Mouse (Mus musculus) intestine, embryonic 16.5 days (tissue): ENCODE measurements around the gene Aldh1l1. TPM values are rescaled to one million over a fixed set of nuclear protein-coding genes. Genes with fewer than 3 reads are reported as not detected.
A peak's percentile ranks its signal among the peaks of the same experiment; 100 is the strongest.

Experiments
- ATAC-seq: fragments of 200-750 bp; cut with Nextera tagmentation; 2 replicates; pipeline ENCODE4 v1.8.0; 2017; ENCODE audit warnings: moderate TSS enrichment, moderate library complexity
- H3K27ac ChIP-seq: fragments of 300-500 bp; sonication (generic); 2 replicates; pipeline ENCODE4 v1.5.1; 2014; ENCODE audit warnings: mild to moderate bottlenecking, low read length
- H3K27me3 ChIP-seq: fragments of 300-500 bp; sonication (generic); replicated peaks from 2 replicates; pipeline ENCODE4 v1.6.1; 2014; ENCODE audit warnings: low read length, control low read depth, mixed read lengths; ENCODE audit not compliant: control insufficient read depth, insufficient read depth
- H3K36me3 ChIP-seq: fragments of 300-500 bp; sonication (generic); 2 replicates; pipeline ENCODE4 v1.6.1; 2014; ENCODE audit warnings: low read length, control low read depth; ENCODE audit not compliant: control insufficient read depth, insufficient read depth
- H3K4me1 ChIP-seq: fragments of 300-500 bp; sonication (generic); 2 replicates; pipeline ENCODE4 v1.6.1; 2014; ENCODE audit warnings: low read length, control low read depth, mixed read lengths; ENCODE audit not compliant: control insufficient read depth, insufficient read depth
- H3K4me2 ChIP-seq: fragments of 300-500 bp; sonication (generic); 2 replicates; pipeline ENCODE4 v1.6.1; 2014; ENCODE audit warnings: low read depth, low read length, control low read depth
- H3K4me3 ChIP-seq: fragments of 300-500 bp; sonication (generic); 2 replicates; pipeline ENCODE4 v1.5.1; 2014; ENCODE audit warnings: mild to moderate bottlenecking, low read length
- H3K9ac ChIP-seq: fragments of 300-500 bp; sonication (generic); 2 replicates; pipeline ENCODE4 v1.6.1; 2014; ENCODE audit warnings: low read depth, low read length
- H3K9me3 ChIP-seq: fragments of 300-500 bp; sonication (generic); 2 replicates; pipeline ENCODE4 v1.6.1; 2016; ENCODE audit warnings: low read length, control low read depth; ENCODE audit not compliant: control insufficient read depth
- WGBS: fragments of 180-500 bp; shearing (Covaris S2); extraction: QIAGEN DNeasy Blood & Tissue Kit; methylation state at CpG from one replicate; pipeline ENCODE4 v1.1.7; 2014; 5-methylcytosine and 5-hydroxymethylcytosine counted together
- polyA plus RNA-seq: library from polyadenylated mRNA; unstranded; fragments of >200 nt; fragmentation: Nextera tagmentation; extraction: Ambion mirVana; gene quantifications from 2 replicates; pipeline ENCODE4 v1.2.1, GENCODE M21; 2015

Gene Aldh1l1
- polyA plus RNA-seq, 1 experiment from 2014 or later: 27.4 TPM

GRCm38 (mm10) chr6:90547041-90547440 is 60.8 kb downstream of the Aldh1l1 start:
- H3K27me3 ChIP-seq: 0 out of 2 replicates have a peak, but pooled peaks cover 3% of the 10 kb centered on the region
- H3K36me3 ChIP-seq: no peaks in the 10 kb centered on the region
- H3K9ac ChIP-seq: no peak overlapping the region
- WGBS: 84% methylated on average over 3 of the region's 3 CpGs
- no peak overlapping the region for H3K4me2 ChIP-seq
- H3K27ac ChIP-seq: no peak overlapping the region
- H3K9me3 ChIP-seq: no peaks in the 10 kb centered on the region
- no peak overlapping the region for H3K4me3 ChIP-seq
- peaks cover 7% of the 10 kb centered on the region; the same call in 1 of the 2 replicates for H3K4me1 ChIP-seq
- ATAC-seq: no peak

- WGBS: 12% methylated on average over 25 of the region's 25 CpGs
- Histone ChIP-seq H3K9me3 (no peaks in the 10 kb centered on the region), H3K9ac (peak overlapping the region; percentile 56), H3K27me3 (no peaks in the 10 kb centered on the region), H3K4me3 (peak overlapping the region; percentile 52), H3K4me1 (peaks cover 7% of the 10 kb centered on the region; the same call in 1 of the 2 replicates), H3K4me2 (peak overlapping the region; percentile 67), H3K36me3 (no peaks in the 10 kb centered on the region), H3K27ac (peak overlapping the region; percentile 63)
- ATAC-seq: peak; percentile 97
Measured at GRCm38 (mm10) chr6:90550161-90550912, 64.1 kb downstream of the Aldh1l1 start.

- H3K27ac ChIP-seq: peak overlapping the region; percentile 63; the same call in 1 of the 2 replicates
- H3K4me3 ChIP-seq: peak overlapping the region; percentile 52
Measured at GRCm38 (mm10) chr6:90551251-90551650, 65.0 kb downstream of the Aldh1l1 start.

GRCm38 (mm10) chr6:90553197-90553596 is 67.0 kb downstream of the Aldh1l1 start:
- Histone ChIP-seq H3K9ac (no peak overlapping the region), H3K27me3 (no peaks in the 10 kb centered on the region), H3K4me3 (no peak overlapping the region), H3K4me2 (no peak overlapping the region), H3K9me3 (no peaks in the 10 kb centered on the region), H3K27ac (no peak overlapping the region), H3K36me3 (no peaks in the 10 kb centered on the region), H3K4me1 (peaks cover 2% of the 10 kb centered on the region; the same call in 1 of the 2 replicates)
- ATAC-seq: no peak

More at GRCm38 (mm10) chr6:90551251-90551650, 65.0 kb downstream of the Aldh1l1 start:
- no peaks in the 10 kb centered on the region for H3K27me3 ChIP-seq
- H3K4me1 ChIP-seq: peaks cover 6% of the 10 kb centered on the region; the same call in 1 of the 2 replicates
- H3K36me3 ChIP-seq: no peaks in the 10 kb centered on the region
- H3K9ac ChIP-seq: peak overlapping the region; percentile 50
- peak overlapping the region; percentile 67 for H3K4me2 ChIP-seq
- peak; percentile 9; the same call in 1 of the 2 replicates for ATAC-seq
- H3K9me3 ChIP-seq: no peaks in the 10 kb centered on the region

GRCm38 (mm10) chr6:90553682-90554081 is 67.5 kb downstream of the Aldh1l1 start:
- Histone ChIP-seq H3K4me3 (no peak overlapping the region), H3K27me3 (no peaks in the 10 kb centered on the region), H3K27ac (no peak overlapping the region), H3K4me2 (no peak overlapping the region), H3K9me3 (no peaks in the 10 kb centered on the region), H3K36me3 (no peaks in the 10 kb centered on the region), H3K4me1 (peaks cover 2% of the 10 kb centered on the region; the same call in 1 of the 2 replicates), H3K9ac (no peak overlapping the region)
- 92% methylated on average over 5 of the region's 5 CpGs for WGBS
- ATAC-seq: no peak

GRCm38 (mm10) chr6:90556534-90557058 is 70.4 kb downstream of the Aldh1l1 start:
- 44% methylated on average over 2 of the region's 2 CpGs for WGBS

GRCm38 (mm10) chr6:90557077-90557476 is 70.8 kb downstream of the Aldh1l1 start:
- H3K4me3 ChIP-seq: no peak overlapping the region
- H3K9me3 ChIP-seq: no peaks in the 10 kb centered on the region
- no peaks in the 10 kb centered on the region for H3K27me3 ChIP-seq
- no peak overlapping the region for H3K27ac ChIP-seq
- ATAC-seq: no peak
- no peaks in the 10 kb centered on the region for H3K36me3 ChIP-seq
- WGBS: 80% methylated on average over 7 of the region's 7 CpGs
- no peak overlapping the region for H3K9ac ChIP-seq
- H3K4me1 ChIP-seq: peaks cover 6% of the 10 kb centered on the region
- no peak overlapping the region for H3K4me2 ChIP-seq

More at GRCm38 (mm10) chr6:90556534-90557058, 70.4 kb downstream of the Aldh1l1 start:
- H3K9me3 ChIP-seq: no peaks in the 10 kb centered on the region
- H3K4me2 ChIP-seq: no peak overlapping the region
- no peak for ATAC-seq
- H3K4me3 ChIP-seq: no peak overlapping the region
- no peak overlapping the region for H3K9ac ChIP-seq
- H3K27ac ChIP-seq: no peak overlapping the region
- no peaks in the 10 kb centered on the region for H3K36me3 ChIP-seq
- H3K4me1 ChIP-seq: peaks cover 6% of the 10 kb centered on the region
- no peaks in the 10 kb centered on the region for H3K27me3 ChIP-seq

- ATAC-seq: no peak
- no peaks in the 10 kb centered on the region for H3K9me3 ChIP-seq
- H3K9ac ChIP-seq: no peak overlapping the region
- H3K4me1 ChIP-seq: peaks cover 6% of the 10 kb centered on the region
- no peaks in the 10 kb centered on the region for H3K27me3 ChIP-seq
- no peaks in the 10 kb centered on the region for H3K36me3 ChIP-seq
- WGBS: 69% methylated on average over 6 of the region's 6 CpGs
- no peak overlapping the region for H3K4me3 ChIP-seq
- no peak overlapping the region for H3K4me2 ChIP-seq
- H3K27ac ChIP-seq: no peak overlapping the region
Measured at GRCm38 (mm10) chr6:90557829-90558693, 71.8 kb downstream of the Aldh1l1 start.
